Mouse (Mus musculus) kidney, adult 8-10 months (tissue): ENCODE results near the gene Tsga13.

Source experiments
- DNase-seq, 2 experiments: peaks; one replicate each; pipeline ENCODE4 v3.0.0; 2022

Tsga13 gene

DNA sequence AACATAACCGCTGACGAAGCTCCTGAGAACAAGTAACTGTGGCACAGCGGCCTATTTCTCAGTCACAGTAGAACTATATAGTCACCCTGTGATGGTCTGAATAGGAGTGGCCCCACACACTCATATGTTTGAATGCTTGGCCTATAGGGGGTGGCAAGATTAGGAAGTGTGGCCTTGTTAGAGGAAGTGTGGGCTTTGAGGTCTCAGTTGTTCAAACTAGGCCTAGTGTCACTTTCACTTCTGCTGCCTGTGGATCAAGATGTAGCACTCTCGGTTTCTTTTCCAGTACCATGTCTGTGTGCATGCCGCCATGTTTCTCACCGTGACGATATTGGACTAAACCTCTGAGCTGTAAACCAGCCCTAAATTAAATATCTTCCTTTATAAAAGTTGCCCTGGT lies 59.4 kb downstream of the Tsga13 start:
- DNase-seq = no peak

DNA sequence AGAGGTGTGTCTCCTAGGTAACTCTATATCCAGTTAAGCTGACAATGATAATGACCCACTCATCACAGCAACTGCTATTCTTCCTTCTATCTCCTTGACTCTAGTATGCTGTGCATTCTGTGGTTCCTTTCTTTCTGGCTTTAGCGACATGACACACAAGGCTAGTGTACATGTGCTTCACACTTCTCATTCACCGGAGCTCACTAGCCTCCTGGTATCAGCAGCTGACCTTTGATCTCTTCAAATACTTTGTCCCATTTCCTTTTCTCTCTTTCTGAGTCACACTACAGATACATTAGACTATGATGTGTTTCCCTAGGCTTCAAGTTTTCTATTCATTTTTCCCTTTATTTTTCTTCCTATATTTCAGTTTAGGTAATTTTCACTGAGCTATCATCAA lies 60.2 kb downstream of the Tsga13 start:
- no peak for DNase-seq

DNA sequence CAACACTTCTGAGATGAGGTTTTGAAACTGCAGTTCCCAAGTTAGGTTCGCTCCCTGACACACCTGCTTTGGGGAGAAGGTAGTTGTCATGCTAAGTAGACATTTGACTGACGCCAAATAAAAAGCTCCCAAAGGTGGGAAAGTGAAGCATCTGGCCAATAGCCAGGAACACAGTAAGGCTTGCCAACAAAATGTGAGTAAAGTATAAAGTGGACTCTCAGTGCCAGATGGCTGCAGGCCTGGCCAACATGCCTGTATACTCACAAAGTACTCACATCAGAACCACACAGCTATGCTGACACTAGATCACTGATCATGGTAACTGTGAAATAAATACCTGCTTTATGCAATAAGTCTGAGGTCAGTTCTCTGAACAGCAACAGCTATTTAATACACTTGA lies 65.6 kb downstream of the Tsga13 start:
- no peak for DNase-seq
